Mouse (Mus musculus): ENCODE results near the gene Usp47. TPM values are rescaled to one million over a fixed set of nuclear protein-coding genes. Genes with fewer than 3 reads are reported as not detected.

The Usp47 gene
- polyA plus RNA-seq, 3 experiments from 2014 or later, result 16.1 to 20.7 (median 19.9) TPM

- ATAC-seq, result no peak
Measured at GRCm38 (mm10) chr7:112121866-112122500, 98.7 kb downstream of the Usp47 start.

DNA sequence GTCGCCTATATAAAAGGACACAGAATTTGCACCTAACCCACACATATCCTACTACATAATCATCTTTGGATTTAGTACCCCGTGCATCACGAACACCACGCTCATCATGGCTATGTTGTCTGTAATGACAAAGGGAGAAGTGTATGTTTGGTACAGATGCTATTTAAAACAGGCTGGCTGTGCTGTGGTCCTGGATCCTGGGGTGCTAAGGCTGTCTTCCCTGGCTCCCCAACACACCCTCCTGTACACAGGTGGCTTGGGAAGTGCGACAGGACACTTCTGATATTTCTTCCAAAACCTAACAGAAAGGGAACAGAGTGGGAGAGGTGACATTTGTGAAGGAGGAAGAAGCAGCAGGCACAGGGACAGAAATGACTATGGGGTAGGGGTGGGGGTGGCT lies 100.3 kb downstream of the Usp47 start:
- no peak for ATAC-seq

DNA sequence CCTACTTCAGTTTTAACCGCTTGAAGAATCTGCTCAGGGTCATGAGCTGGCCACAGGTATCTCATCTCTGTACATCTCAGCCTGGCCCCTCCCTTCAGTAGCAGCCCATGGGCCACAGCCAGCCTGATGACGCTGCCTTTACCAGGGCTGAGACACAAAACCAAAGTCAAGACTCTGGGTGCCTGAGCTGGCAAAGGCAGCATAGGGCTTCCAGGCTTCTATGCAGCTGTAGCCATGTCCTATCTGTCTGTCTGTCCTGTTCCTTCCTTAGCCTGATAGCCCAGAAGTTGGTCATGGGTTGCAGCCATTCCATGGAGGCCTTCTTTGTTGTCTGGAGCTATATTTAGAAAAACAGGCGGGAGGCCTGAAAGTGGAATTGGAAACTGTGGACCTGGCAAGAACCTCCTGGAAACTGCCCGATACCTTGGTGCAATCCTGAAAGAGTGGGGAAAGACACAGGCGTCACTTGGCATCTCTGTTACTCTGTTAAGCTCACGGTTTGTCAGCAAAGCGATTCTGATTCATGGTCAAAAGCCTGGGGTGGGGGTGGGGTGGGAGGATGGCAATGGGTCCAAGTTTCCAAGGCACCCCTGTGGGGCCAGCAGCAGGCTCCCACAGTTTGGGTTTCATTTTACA lies 102.4 kb downstream of the Usp47 start:
- ATAC-seq, result no peak

DNA sequence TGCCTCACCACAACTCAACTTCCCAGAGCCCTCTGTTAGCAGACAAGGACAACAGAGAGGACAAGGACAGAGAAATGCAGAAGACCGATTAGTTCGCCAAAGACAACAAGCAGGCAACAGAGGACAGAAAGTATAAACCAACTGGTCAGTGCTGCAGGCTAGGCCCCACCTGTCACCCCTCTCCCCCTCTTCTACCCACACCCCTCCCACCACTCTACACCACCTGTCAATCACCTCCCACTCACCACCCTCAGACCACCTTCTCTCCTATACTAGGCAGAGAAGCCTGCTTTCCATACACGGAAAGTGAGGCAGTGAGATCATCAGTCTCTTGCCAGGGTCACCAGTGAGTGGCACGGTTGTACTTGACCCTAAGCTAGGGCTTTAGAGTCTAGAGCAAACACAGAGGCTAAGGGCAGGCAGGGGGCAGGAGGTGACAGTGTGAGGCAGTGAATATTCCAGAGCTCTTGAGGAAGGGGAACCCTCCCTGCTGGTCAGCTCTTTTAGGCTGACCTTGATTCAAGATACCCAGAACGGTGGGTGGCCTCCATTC lies 103.9 kb downstream of the Usp47 start:
- ATAC-seq, result no peak

- no peak for ATAC-seq
Measured at GRCm38 (mm10) chr7:112127954-112128353, 104.7 kb downstream of the Usp47 start.

GRCm38 (mm10) chr7:112128810-112129209 lies 105.5 kb downstream of the Usp47 start:
- ATAC-seq, result no peak

DNA sequence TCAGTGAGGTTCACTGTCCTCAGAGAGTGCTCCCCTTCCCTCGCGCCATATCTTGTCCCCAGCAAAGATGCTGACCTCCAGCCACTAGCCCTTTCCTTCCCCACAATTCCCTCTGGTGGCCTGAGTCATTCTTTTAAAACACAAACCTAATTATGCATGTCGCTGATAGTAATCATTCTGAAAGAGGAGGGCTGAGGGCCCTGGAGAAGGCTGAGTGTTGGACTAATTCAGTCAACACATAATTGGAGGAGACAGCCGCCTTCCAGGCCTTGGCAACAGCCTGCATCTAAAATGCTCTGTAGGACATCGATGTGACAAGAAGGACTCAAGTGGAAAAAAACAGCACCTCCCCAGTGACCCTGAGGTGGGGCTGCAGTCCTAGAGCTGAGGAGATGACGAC lies 106.5 kb downstream of the Usp47 start:
- no peak for ATAC-seq

GRCm38 (mm10) chr7:112130660-112131059 lies 107.4 kb downstream of the Usp47 start:
- no peak for ATAC-seq

DNA sequence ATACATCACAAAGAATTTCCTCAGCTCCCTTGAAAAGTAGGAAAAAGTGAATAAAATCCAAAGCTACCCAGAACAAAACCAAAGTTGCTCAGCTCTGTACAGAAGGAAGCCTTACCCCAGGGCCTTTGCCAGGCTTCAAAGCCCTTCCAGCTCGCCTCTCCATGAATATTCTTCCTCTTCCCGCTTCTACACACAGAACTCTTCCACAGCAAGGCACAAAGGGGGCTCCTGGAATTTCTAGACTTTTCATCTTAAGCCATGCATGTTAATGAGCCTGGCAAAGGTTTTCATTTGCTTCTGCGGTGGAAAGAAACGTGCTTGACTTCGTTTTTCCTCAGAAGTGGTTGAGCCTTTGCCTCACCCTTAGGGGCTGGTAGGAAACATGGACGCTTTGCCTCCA lies 108.7 kb downstream of the Usp47 start:
- ATAC-seq, result no peak

GRCm38 (mm10) chr7:112133277-112133676 lies 110.0 kb downstream of the Usp47 start:
- no peak for ATAC-seq

DNA sequence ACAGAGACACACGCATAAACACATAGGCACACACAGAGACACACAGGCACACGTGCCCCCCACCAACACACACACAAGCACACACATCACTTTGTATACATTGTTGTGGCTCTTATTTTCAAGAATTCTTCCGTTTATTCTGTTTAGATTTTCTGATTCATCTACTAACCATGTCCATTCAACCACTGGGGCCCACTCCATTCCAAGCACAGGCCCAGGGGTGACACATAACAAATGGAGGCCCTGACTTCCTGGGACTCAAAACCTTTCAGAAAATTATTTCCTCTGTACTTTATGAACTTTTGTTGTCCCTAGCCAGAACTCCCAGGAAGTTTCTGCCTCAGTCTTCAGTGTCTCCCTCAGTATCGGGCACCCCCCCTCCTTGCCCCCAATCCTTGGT lies 111.9 kb downstream of the Usp47 start:
- ATAC-seq, result no peak

- ATAC-seq, result no peak
Measured at GRCm38 (mm10) chr7:112136537-112136936, 113.2 kb downstream of the Usp47 start.

DNA sequence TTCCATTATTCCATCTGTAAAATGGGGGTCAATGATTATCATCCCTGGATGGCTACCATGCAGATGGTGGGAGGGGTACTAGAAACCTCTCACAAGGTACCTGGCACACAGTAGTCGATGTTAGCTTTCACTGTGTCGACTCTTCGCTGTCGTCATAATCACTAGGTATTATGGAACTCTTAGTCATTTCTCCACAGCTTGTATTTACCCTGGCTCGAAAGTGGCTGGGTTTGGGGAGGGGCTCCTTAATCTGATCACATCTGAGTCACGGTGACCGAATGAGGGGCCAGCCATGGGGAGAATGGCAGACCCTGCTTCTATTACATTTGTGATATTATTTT lies 114.8 kb downstream of the Usp47 start:
- no peak for ATAC-seq

- no peak for ATAC-seq
Measured at GRCm38 (mm10) chr7:112138509-112139405, 115.5 kb downstream of the Usp47 start.

DNA sequence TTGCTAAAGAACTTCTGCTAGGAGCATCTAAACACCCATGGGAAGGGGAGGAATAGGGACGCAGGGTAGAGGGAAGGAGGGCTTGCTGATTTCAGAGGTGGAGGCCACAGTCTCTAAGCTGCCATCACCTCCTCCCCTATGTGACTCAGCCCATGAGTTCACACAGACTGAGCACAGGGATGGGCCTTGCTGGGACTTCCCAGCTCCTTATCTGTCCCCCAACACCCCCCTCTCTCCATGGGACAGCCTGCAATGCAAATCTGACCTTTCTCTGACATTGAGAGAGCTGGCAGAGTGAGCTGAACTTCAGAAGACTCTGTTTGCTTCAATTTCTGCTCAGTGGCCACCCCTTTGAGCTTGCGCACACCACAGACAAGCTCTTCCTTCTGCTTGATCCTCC lies 117.4 kb downstream of the Usp47 start:
- no peak for ATAC-seq

- ATAC-seq, result no peak
Measured at GRCm38 (mm10) chr7:112142616-112143015, 119.3 kb downstream of the Usp47 start.

DNA sequence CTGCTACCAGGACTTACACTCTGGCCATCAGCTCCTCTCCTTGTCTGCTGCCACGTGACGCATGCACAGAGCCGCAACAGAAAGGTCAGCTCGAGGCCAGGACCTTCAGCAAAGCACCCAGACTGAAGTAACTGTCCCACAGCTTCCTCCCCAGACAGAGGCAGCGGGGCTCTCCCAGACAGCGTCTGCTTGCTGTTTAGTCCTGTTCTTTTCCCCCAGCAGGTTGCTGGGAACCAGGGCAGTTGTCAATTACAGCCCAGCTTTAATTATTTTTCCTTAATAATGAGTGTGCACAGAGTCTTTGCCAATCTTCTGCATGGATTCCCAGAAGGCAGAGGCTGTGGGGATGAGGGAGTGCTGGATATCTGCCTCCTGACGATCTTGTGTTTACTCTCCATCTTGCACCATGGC lies 119.8 kb downstream of the Usp47 start:
- no peak for ATAC-seq

GRCm38 (mm10) chr7:112143978-112144377 lies 120.7 kb downstream of the Usp47 start:
- no peak for ATAC-seq

DNA sequence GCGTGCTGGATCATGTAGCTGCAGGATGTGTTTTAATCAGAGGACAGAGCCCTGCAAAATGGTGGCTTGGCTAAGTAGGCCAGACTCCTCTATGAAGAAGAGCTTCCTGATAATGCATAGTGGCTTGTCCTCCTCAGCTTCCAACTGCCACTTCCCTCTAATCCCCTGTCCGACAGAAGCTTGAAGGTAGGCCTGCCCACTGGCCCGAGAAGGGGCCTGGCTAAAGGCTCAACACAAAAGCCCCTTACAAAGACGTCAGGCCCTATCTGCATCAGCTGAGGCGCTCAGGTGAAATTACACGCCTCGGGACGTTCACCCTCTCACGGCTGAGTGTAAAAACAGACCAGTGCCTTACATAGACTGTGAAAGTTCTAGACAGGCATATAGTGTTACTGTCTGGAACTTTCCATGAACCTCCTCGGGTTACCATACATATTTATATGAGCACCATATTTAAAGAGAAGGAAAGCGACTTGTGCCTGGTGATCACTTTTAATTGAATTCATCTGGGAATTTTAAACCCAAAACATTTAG lies 121.4 kb downstream of the Usp47 start:
- ATAC-seq, result no peak

GRCm38 (mm10) chr7:112147979-112148378 lies 124.7 kb downstream of the Usp47 start:
- ATAC-seq, result no peak

- ATAC-seq, result no peak
Measured at GRCm38 (mm10) chr7:112149113-112149512, 125.8 kb downstream of the Usp47 start.

DNA sequence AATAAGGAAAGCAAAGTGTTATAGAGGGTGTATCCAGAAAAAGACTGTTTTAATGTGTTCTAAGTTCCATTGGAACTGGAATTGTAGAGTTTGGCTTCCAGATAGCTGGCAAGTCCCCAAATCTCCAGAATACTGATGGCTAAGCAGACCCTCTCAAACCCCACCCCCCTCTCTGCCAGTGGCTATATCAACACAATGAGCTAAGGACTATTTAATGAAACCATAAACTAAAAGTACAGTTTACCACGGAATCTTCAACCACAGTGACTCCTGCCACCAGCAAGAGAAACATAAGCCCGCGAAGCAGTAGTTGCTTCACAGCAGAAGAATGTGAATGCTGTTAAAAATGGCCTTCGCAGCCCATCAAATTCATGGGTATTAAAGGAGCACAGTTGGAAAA lies 131.1 kb downstream of the Usp47 start:
- no peak for ATAC-seq

GRCm38 (mm10) chr7:112155194-112155593 lies 131.9 kb downstream of the Usp47 start:
- no peak for ATAC-seq

Measured in inflammation-experienced regulatory T-cells, adult 6 months (primary cell).